Mouse (Mus musculus): ENCODE data around the gene Hoxd11.

DNA sequence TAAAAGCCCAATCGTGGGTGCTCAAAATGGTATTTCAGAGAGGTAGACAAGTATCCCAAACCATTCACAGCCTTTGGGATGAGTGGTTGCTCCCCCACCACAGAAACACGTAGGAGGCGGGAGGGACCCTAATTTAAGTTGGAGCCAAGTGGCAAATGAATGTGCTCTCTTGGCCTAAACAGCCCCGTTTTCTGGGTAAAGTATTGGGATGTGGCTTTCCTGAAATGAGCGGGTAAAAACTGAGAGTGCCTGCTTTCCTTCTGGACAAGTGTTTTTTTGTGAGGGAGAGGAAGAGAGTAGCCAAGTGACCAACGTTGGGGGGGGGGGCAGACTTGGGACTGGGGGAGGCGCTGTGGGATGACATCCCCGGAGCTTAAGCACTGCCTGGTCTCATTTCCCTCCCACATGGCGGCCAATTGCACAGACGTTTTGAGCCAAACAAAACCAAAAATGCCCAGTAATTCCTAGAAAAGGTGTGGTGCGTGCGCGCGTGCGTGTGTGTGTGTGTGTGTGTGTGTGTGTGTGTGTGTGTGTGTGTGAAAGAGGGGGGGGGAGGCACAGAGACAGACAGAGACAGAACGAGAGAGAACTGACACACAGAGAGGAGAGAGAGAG lies 31.7 kb downstream of the Hoxd11 start:
- TF ChIP-seq POLR2A (IDR thresholded peaks at IDR 0.05; ENCODE audit: insufficient read depth, low read depth, low read length) (no peak), CTCF (IDR thresholded peaks at IDR 0.05; ENCODE audit: insufficient read depth, low read depth, low read length) (no peak)
